Mouse (Mus musculus) hindbrain, embryonic 11.5 days (tissue): ENCODE measurements around the gene Rela. TPM values are rescaled to one million over a fixed set of nuclear protein-coding genes. Genes with fewer than 3 reads are reported as not detected.

Experiments used
- ATAC-seq: fragments of 200-750 bp; cut with Nextera tagmentation; 2 replicates; pipeline ENCODE4 v1.8.0; 2017; ENCODE audit warnings: mild to moderate bottlenecking, moderate TSS enrichment, moderate library complexity; ENCODE audit not compliant: low FRiP score
- DNase-seq: peaks from one replicate; pipeline ENCODE4 v3.0.0-alpha.2; 2015; ENCODE audit warnings: low spot score
- H3K27ac ChIP-seq: fragments of 300-500 bp; sonication (generic); 2 replicates; pipeline ENCODE4 v1.5.1; 2014; ENCODE audit warnings: mild to moderate bottlenecking, low read depth, low read length
- H3K27me3 ChIP-seq: fragments of 300-500 bp; sonication (generic); 2 replicates; pipeline ENCODE4 v1.6.1; 2014; ENCODE audit warnings: mild to moderate bottlenecking, low read length, moderate library complexity, mixed read lengths; ENCODE audit not compliant: control insufficient read depth, insufficient read depth
- H3K36me3 ChIP-seq: fragments of 300-500 bp; sonication (generic); 2 replicates; pipeline ENCODE4 v1.6.1; 2014; ENCODE audit warnings: mild to moderate bottlenecking, low read length, moderate library complexity, mixed read lengths; ENCODE audit not compliant: control insufficient read depth, insufficient read depth
- H3K4me1 ChIP-seq: fragments of 300-500 bp; sonication (generic); replicated peaks from 2 replicates; pipeline ENCODE4 v1.6.1; 2014; ENCODE audit warnings: low read length, mixed read lengths; ENCODE audit not compliant: control insufficient read depth, insufficient read depth
- H3K4me2 ChIP-seq: fragments of 300-500 bp; sonication (generic); replicated peaks from 2 replicates; pipeline ENCODE4 v1.6.1; 2014; ENCODE audit warnings: mild to moderate bottlenecking, low read depth, low read length
- H3K4me3 ChIP-seq: fragments of 300-500 bp; sonication (generic); 2 replicates; pipeline ENCODE4 v1.5.1; 2014; ENCODE audit warnings: low read depth, low read length
- H3K9ac ChIP-seq: fragments of 300-500 bp; sonication (generic); 2 replicates; pipeline ENCODE4 v1.6.1; 2014; ENCODE audit warnings: low read depth, low read length
- H3K9me3 ChIP-seq: fragments of 300-500 bp; sonication (generic); 2 replicates; pipeline ENCODE4 v1.6.1; 2016; ENCODE audit warnings: low read length; ENCODE audit not compliant: control insufficient read depth
- WGBS: fragments of 180-500 bp; shearing (Covaris S2); extraction: QIAGEN DNeasy Blood & Tissue Kit; methylation state at CpG from one replicate; pipeline ENCODE4 v1.1.7; 2014; 5-methylcytosine and 5-hydroxymethylcytosine counted together
- polyA plus RNA-seq: library from polyadenylated mRNA; unstranded; fragments of >200 nt; fragmentation: Nextera tagmentation; extraction: Ambion mirVana; gene quantifications from 2 replicates; pipeline ENCODE4 v1.2.1, GENCODE M21; 2014

The Rela gene
- polyA plus RNA-seq, 1 experiment from 2014 or later, result 27.2 TPM

DNA sequence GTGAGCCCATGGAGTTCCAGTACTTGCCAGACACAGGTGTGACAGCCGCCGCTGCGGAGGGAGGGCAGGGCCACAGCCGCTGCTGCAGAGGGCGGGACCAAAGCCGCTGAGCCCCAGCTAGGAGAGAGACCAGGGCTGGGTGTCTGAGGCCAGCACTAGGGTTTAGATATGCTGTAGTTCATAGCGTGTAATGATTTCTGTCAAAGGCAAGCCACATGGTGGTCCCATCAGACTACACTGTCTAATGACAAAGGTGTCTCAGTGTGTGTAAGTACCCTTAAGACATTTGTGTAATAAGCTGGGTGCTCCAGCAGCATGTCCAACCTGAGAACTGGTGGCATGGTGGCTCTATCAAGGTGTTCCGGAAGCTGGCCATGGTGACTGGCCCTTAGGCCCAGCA lies 4.4 kb downstream of the Rela start:
- Histone ChIP-seq H3K27me3 (no peaks in the 10 kb centered on the region), H3K4me3 (no peak overlapping the region), H3K9me3 (no peaks in the 10 kb centered on the region), H3K4me2 (no peak overlapping the region), H3K27ac (no peak overlapping the region), H3K9ac (no peak overlapping the region), H3K4me1 (peaks cover 2% of the 10 kb centered on the region; the same call in 1 of the 2 replicates), H3K36me3 (peaks cover 7% of the 10 kb centered on the region; the same call in 1 of the 2 replicates)
- WGBS, result 92% methylated on average over 8 of the region's 8 CpGs
- DNase-seq (no peak), ATAC-seq (no peak)

DNA sequence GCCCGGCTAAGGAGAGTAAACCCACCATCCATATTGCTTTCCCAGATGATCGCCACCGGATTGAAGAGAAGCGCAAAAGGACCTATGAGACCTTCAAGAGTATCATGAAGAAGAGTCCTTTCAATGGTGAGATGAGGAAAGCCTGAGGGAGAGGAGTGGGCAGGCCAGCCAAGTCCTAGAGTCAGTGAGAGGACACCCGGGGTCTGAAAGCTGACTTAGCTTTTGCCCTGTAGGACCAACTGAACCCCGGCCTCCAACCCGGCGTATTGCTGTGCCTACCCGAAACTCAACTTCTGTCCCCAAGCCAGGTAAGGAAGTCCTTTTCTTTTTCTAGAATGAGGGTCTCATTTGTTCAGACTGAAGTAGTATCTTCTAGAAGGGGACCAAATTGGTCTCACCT lies 8.0 kb downstream of the Rela start:
- Histone ChIP-seq H3K36me3 (peaks cover 16% of the 10 kb centered on the region), H3K4me2 (no peak overlapping the region), H3K27me3 (no peaks in the 10 kb centered on the region), H3K27ac (no peak overlapping the region), H3K9me3 (no peaks in the 10 kb centered on the region), H3K4me1 (no peaks in the 10 kb centered on the region; the same call in 1 of the 2 replicates), H3K4me3 (no peak overlapping the region), H3K9ac (no peak overlapping the region)
- DNase-seq, result no peak
- no peak for ATAC-seq
- WGBS, result 96% methylated on average over 9 of the region's 9 CpGs

DNA sequence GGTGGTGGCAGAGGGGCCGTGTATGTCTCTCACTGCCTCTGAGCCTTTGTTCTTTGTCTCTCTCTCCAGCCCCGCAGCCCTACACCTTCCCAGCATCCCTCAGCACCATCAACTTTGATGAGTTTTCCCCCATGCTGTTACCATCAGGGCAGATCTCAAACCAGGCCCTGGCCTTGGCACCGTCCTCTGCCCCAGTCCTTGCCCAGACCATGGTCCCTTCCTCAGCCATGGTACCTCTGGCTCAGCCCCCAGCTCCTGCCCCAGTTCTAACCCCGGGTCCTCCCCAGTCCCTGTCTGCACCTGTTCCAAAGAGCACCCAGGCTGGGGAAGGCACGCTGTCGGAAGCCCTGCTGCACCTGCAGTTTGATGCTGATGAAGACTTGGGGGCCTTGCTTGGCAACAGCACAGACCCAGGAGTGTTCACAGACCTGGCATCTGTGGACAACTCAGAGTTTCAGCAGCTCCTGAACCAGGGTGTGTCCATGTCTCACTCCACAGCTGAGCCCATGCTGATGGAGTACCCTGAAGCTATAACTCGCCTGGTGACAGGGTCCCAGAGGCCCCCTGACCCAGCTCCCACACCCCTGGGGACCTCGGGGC lies 9.5 kb downstream of the Rela start:
- Histone ChIP-seq H3K4me1 (no peaks in the 10 kb centered on the region; the same call in 1 of the 2 replicates), H3K9me3 (no peaks in the 10 kb centered on the region), H3K9ac (no peak overlapping the region), H3K4me3 (no peak overlapping the region), H3K27me3 (no peaks in the 10 kb centered on the region), H3K27ac (no peak overlapping the region), H3K4me2 (no peak overlapping the region), H3K36me3 (peaks cover 12% of the 10 kb centered on the region)
- ATAC-seq (no peak), DNase-seq (no peak)
- 88% methylated on average over 8 of the region's 8 CpGs for WGBS

DNA sequence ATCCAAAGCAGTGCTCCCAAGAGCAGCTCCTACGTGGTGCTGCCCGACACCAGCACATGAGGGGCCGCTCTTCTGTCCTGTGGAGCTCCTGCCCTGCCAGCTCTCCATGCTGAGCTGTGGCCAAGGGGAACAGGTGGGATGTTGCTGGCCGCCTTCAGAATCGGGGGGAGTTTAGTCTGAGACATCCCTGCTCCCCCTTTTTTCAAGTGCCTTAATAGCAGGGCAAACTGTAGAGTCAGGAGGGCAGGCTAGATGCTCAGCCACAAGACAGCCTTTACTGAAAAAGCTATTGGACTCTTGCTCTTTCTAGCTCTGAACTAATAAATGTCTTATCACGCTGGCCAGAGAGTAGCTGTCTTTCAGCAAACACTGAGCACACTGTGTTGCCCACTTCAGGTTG lies 10.5 kb downstream of the Rela start:
- H3K4me3 ChIP-seq, result no peak overlapping the region
- peaks cover 12% of the 10 kb centered on the region for H3K36me3 ChIP-seq
- H3K27me3 ChIP-seq, result no peaks in the 10 kb centered on the region
- WGBS, result 95% methylated on average over 6 of the region's 6 CpGs
- no peaks in the 10 kb centered on the region for H3K9me3 ChIP-seq
- DNase-seq (no peak), ATAC-seq (no peak)
- no peak overlapping the region for H3K4me2 ChIP-seq
- H3K9ac ChIP-seq, result 0 out of 2 replicates have a peak overlapping the region, but pooled peaks have one; percentile 23
- H3K4me1 ChIP-seq, result no peaks in the 10 kb centered on the region; the same call in 1 of the 2 replicates
- H3K27ac ChIP-seq, result no peak overlapping the region

DNA sequence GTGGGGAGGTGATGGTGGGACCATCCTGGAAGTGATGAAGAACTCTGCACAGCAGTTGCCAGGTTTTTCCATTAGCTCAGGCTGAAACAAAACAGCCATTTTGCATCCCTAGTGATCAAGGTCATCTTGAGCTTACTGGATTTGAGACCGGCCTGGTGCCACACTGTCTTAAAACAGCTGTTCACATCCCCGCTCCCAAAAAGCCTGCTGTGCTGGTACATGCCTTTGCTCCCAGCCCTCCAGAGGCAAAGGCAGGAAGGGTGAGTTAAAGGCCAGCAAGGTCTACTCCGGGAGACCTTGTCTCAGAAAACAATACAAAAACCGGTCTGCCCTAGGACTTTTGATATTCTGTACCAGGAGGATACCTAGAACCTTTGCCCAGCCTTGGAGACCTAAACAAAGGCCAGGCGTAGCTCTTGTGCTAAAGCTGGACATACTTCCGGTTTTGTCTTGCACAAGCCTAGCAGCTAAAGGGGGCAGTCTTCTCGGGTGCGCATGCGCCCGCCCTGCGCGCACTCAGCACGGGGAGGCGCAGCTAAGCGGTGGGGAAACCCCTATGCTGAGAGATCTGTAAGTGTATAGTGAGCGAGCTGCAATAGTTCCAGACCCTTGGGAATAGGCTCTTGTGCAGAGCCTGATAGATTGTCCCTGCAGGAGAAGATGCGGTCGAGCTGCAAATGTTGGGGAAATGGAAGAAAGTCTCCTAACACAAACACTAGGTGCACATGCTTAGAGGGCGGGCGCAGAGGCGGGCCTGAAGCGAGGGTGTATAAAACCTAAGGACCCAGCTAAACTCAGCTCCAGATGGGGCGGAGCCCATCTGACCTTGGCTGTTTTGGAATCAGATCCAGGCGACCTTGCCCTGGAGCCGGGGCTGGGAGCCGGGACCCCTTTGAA lies 11.4 kb downstream of the Rela start:
- peak overlapping the region; percentile 18; the same call in 1 of the 2 replicates for H3K27ac ChIP-seq
- peak; percentile 84 for DNase-seq
- peaks cover 12% of the 10 kb centered on the region for H3K36me3 ChIP-seq
- H3K4me1 ChIP-seq, result no peaks in the 10 kb centered on the region; the same call in none of the 2 replicates
- H3K27me3 ChIP-seq, result no peaks in the 10 kb centered on the region
- peak overlapping the region; percentile 21 for H3K4me3 ChIP-seq
- peak; percentile 83 for ATAC-seq
- H3K9ac ChIP-seq, result peak overlapping the region; percentile 40
- H3K9me3 ChIP-seq, result no peaks in the 10 kb centered on the region
- peak overlapping the region; percentile 39 for H3K4me2 ChIP-seq
- WGBS, result 13% methylated on average over 26 of the region's 26 CpGs

DNA sequence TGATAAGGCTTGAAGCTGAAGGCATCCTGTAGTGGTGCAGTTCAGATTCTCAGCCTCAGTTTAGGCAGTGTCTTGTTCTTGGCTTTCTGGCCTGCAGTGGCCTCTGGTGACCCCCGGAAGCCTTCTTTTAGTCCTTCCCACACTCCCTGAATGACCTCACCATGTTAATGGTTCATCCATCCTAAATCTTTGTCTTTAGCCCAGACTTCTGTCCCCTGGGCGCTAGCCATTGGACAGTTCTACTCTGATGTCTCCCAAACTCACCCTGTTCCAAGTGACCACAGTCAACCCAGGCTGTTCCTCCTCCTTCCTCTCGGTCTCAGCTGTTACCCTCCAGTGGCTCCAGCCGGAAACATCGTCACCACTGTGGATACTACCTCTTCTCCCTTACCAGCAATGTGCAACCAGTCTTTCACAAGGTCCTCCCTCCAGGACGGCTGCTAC lies 12.0 kb downstream of the Rela start:
- Histone ChIP-seq H3K36me3 (peaks cover 12% of the 10 kb centered on the region), H3K27ac (no peak overlapping the region), H3K9me3 (no peaks in the 10 kb centered on the region), H3K9ac (peak overlapping the region; percentile 40), H3K4me1 (peaks cover 5% of the 10 kb centered on the region), H3K27me3 (peaks cover 6% of the 10 kb centered on the region), H3K4me3 (peak overlapping the region; percentile 21; the same call in 1 of the 2 replicates), H3K4me2 (peak overlapping the region; percentile 39)
- WGBS, result 68% methylated on average over 6 of the region's 6 CpGs
- ATAC-seq, result no peak; the same call in 1 of the 2 replicates
- no peak for DNase-seq

DNA sequence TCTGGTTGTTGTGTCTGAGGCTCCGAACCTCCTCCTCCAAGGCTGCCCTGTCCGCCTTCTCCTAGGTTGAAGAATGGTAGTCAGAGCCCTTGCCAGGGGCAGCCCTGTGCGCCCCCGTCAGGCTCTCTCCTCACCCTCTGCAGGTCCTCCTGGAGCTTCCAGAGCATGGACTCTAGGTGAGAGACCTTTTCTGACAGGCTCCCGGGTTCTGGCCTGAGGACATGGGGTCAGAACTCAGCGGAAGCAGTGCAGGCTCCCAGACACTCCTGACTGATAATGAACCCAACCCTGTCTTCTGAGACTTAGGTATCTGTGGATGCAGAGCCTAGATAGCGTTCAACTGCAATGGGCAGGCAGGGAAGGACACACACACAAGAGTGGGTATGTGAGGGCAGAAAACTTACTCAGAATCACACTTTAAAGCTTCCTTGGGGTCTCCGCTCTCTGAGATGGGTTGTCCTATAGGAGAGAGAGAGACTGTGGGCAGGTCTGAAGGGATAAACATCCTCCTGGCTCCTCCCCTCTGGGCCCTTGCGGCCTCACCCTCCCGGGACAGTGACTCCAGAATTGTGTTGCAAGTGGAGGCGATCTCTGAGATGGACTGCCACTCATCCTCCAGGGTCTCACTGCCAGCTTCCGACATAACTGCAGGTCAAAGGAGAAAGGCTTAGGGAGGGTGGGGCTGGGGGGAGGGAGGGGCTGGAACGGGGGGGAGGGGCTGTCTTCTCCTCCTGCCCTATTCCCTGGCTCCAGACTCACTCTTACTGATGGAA lies 14.4 kb downstream of the Rela start:
- Histone ChIP-seq H3K9me3 (no peaks in the 10 kb centered on the region), H3K27me3 (peaks cover 27% of the 10 kb centered on the region), H3K4me3 (no peak overlapping the region), H3K27ac (no peak overlapping the region), H3K4me2 (no peak overlapping the region), H3K9ac (no peak overlapping the region), H3K4me1 (peaks cover 6% of the 10 kb centered on the region), H3K36me3 (peaks cover 9% of the 10 kb centered on the region)
- 66% methylated on average over 13 of the region's 13 CpGs for WGBS
- no peak for ATAC-seq
- DNase-seq, result no peak

DNA sequence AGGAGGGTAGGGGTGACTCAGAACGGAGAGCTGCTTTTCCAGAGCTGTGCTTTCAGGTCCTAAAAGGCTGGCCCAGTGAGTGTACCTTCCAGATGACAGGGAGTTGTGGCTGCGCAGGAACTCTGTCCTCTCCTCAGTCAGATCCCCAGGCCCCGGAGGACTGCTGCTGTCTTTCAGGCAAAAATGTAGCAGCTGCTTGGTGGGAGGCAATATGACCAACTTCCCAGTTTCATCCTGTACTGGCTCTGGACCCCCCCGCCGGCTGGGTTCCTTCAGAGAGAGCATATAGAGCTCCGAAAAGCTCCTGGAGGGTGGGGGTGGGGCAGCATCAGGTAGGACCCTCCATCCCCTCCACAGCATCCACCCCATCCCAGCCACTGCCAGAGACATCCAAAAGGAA lies 15.3 kb downstream of the Rela start:
- Histone ChIP-seq H3K4me3 (no peak overlapping the region), H3K4me2 (no peak overlapping the region), H3K9me3 (no peaks in the 10 kb centered on the region), H3K9ac (no peak overlapping the region), H3K4me1 (peaks cover 6% of the 10 kb centered on the region), H3K27ac (no peak overlapping the region), H3K27me3 (peaks cover 27% of the 10 kb centered on the region), H3K36me3 (peaks cover 2% of the 10 kb centered on the region; the same call in 1 of the 2 replicates)
- DNase-seq, result no peak
- WGBS, result 84% methylated on average over 6 of the region's 6 CpGs
- no peak for ATAC-seq
